Mouse (Mus musculus): ENCODE measurements around the gene Fto. TPM values are rescaled to one million over a fixed set of nuclear protein-coding genes. Genes with fewer than 3 reads are reported as not detected.

Fto gene
- polyA plus RNA-seq, 1 experiment = 39.7 TPM

DNA sequence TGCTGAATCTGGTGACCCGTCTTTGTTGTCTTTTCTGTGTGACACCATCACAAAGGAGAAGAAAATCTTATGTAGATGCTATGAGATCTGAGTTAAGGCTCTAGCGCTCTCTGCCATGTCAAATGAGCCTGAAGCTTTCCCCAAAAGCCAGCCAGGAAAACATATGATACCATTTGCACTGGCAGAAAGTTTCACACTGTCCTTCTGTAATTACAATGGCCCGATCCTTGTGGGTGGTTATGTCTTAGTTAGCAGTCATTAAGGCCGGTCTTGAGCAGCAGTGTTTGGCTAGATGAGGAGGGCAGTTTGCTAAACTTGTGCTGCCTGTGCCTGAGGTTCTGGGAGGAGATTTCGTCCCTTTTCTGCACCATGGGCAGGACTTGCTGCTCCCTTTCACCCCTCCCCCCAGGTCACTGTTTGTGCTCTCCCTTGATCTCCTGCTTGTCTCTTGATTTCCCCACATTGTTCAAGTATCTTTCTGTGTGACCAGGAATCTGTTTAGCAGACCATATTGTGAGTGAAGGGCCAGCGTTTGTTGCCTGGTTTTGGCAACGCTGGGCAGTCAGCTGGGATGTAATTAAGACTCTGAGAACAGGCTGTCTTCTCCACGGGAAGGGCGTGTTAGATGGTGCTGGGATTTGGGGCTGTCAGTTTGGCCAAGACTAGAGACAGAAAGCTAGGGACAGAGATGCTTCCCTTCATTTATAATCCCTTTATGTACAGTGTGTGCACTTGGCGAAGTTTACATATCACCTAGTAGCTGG, 238.6 kb downstream of the Fto start:
- Histone ChIP-seq H3K4me1 (ENCODE audit: control insufficient read depth, insufficient read depth, low read length) (peaks cover 4% of the 10 kb centered on the region; the same call in 1 of the 2 replicates), H3K4me3 (replicated peaks; ENCODE audit: extremely low read depth, low read depth, low read length) (no peak overlapping the region)
- TF ChIP-seq POLR2A (IDR thresholded peaks at IDR 0.05; ENCODE audit: borderline replicate concordance, extremely low read depth, low read depth, low read length) = no peak
- TF ChIP-seq CTCF (IDR thresholded peaks at IDR 0.05; ENCODE audit: insufficient read depth, low read length) = no peak
- 61% methylated on average over 10 of the region's 10 CpGs for WGBS
- no peak for DNase-seq

DNA sequence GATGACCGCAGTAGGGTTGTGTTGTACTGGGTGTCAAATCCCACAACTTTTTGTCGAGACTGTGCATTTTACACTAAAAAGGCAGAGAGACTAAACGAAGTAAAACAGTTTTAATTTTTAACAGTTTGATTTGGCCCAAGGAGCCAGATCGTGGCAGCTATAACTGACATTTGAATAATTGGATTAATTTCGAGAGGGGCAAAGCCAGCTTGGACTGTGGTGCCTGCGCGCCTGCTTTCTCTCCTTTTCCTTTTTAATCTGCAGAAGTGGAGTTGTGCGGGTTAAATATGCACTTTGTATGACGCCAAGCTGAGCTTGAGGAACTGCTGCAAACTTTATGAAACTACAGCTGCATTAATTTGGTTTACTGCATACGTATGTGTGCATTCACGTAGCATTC, 239.3 kb downstream of the Fto start:
- TF ChIP-seq CTCF (IDR thresholded peaks at IDR 0.05; ENCODE audit: insufficient read depth, low read length) = no peak
- TF ChIP-seq POLR2A (IDR thresholded peaks at IDR 0.05; ENCODE audit: borderline replicate concordance, extremely low read depth, low read depth, low read length) = no peak
- WGBS = 96% methylated on average over 11 of the region's 11 CpGs
- no peak for DNase-seq
- Histone ChIP-seq H3K4me1 (ENCODE audit: control insufficient read depth, insufficient read depth, low read length) (peaks cover 4% of the 10 kb centered on the region; the same call in 1 of the 2 replicates), H3K4me3 (replicated peaks; ENCODE audit: extremely low read depth, low read depth, low read length) (no peak overlapping the region)

GRCm38 (mm10) chr8:91553387-91553786, 240.1 kb downstream of the Fto start:
- DNase-seq = no peak
- Histone ChIP-seq H3K4me1 (ENCODE audit: control insufficient read depth, insufficient read depth, low read length) (peaks cover 4% of the 10 kb centered on the region; the same call in 1 of the 2 replicates), H3K4me3 (replicated peaks; ENCODE audit: extremely low read depth, low read depth, low read length) (no peak overlapping the region)
- WGBS = 71% methylated on average over 5 of the region's 5 CpGs
- TF ChIP-seq POLR2A (IDR thresholded peaks at IDR 0.05; ENCODE audit: borderline replicate concordance, extremely low read depth, low read depth, low read length) (no peak), CTCF (IDR thresholded peaks at IDR 0.05; ENCODE audit: insufficient read depth, low read length) (no peak)

GRCm38 (mm10) chr8:91557041-91557587, 243.8 kb downstream of the Fto start:
- no peak for TF ChIP-seq CTCF (IDR thresholded peaks at IDR 0.05; ENCODE audit: insufficient read depth, low read length)
- WGBS = 94% methylated on average over 5 of the region's 5 CpGs
- no peak overlapping the region for H3K4me3 ChIP-seq (replicated peaks; ENCODE audit: extremely low read depth, low read depth, low read length)
- no peak for DNase-seq
- no peaks in the 10 kb centered on the region for H3K4me1 ChIP-seq (ENCODE audit: control insufficient read depth, insufficient read depth, low read length)

- WGBS = 78% methylated on average over 6 of the region's 6 CpGs
- no peak for DNase-seq
- H3K4me3 ChIP-seq (replicated peaks; ENCODE audit: extremely low read depth, low read depth, low read length) = no peak overlapping the region
- TF ChIP-seq POLR2A (IDR thresholded peaks at IDR 0.05; ENCODE audit: borderline replicate concordance, extremely low read depth, low read depth, low read length) (no peak), CTCF (IDR thresholded peaks at IDR 0.05; ENCODE audit: insufficient read depth, low read length) (no peak)
- H3K4me1 ChIP-seq (ENCODE audit: control insufficient read depth, insufficient read depth, low read length) = no peaks in the 10 kb centered on the region
Measured at GRCm38 (mm10) chr8:91558408-91558807, 245.1 kb downstream of the Fto start.

GRCm38 (mm10) chr8:91560017-91560591, 246.8 kb downstream of the Fto start:
- 82% methylated on average over 6 of the region's 6 CpGs for WGBS
- no peak for DNase-seq
- Histone ChIP-seq H3K4me3 (replicated peaks; ENCODE audit: extremely low read depth, low read depth, low read length) (no peak overlapping the region), H3K4me1 (ENCODE audit: control insufficient read depth, insufficient read depth, low read length) (no peaks in the 10 kb centered on the region)
- TF ChIP-seq CTCF (IDR thresholded peaks at IDR 0.05; ENCODE audit: insufficient read depth, low read length) (no peak), POLR2A (IDR thresholded peaks at IDR 0.05; ENCODE audit: borderline replicate concordance, extremely low read depth, low read depth, low read length) (no peak)

DNA sequence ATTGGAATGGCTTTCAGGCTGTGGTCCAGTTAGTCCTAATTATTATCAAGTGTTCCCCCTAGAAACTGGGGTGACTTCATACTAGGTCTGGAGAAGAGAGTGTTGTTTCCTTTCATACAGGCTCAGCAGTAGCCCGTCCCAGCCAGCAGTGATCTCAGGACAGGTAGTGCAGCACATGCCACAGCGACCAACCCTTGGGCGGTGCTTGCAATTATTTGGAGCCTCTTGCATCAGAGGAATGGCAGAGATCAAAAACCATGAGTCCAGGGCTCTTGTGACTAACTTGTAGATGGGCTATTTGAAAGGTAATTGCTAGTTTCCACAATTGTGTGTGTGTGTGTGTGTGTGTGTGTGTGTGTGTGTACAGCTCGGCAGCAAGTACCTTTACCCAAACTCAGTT, 247.9 kb downstream of the Fto start:
- TF ChIP-seq CTCF (IDR thresholded peaks at IDR 0.05; ENCODE audit: insufficient read depth, low read length) (no peak), POLR2A (IDR thresholded peaks at IDR 0.05; ENCODE audit: borderline replicate concordance, extremely low read depth, low read depth, low read length) (no peak)
- Histone ChIP-seq H3K4me3 (replicated peaks; ENCODE audit: extremely low read depth, low read depth, low read length) (no peak overlapping the region), H3K4me1 (ENCODE audit: control insufficient read depth, insufficient read depth, low read length) (no peaks in the 10 kb centered on the region)
- no peak for DNase-seq
- WGBS = 74% methylated on average over 4 of the region's 4 CpGs

- WGBS = 64% methylated on average over 7 of the region's 7 CpGs
- no peak for TF ChIP-seq CTCF (IDR thresholded peaks at IDR 0.05; ENCODE audit: insufficient read depth, low read length)
- no peak for TF ChIP-seq POLR2A (IDR thresholded peaks at IDR 0.05; ENCODE audit: borderline replicate concordance, extremely low read depth, low read depth, low read length)
- no peak for DNase-seq
- no peaks in the 10 kb centered on the region for H3K4me1 ChIP-seq (ENCODE audit: control insufficient read depth, insufficient read depth, low read length)
- no peak overlapping the region for H3K4me3 ChIP-seq (replicated peaks; ENCODE audit: extremely low read depth, low read depth, low read length)
Measured at GRCm38 (mm10) chr8:91562600-91562999, 249.3 kb downstream of the Fto start.

DNA sequence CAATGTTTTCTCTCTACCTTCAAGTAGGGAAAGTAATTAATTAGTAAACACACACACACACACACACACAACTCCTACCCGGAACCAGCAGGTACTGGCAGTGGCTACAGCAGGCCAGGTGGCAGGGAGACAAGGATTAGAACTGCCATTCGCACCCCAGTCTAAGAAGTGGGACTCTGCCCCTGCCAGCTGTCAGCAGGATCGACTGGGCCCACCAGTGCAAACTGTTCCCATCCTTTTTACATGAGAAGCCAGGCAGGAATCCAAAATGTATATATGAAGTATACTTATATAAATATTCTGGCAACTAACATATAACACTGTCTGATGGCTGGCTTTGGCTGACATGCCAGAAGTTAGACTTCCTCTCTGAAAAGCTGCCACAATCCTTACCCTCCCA, 250.0 kb downstream of the Fto start:
- TF ChIP-seq POLR2A (IDR thresholded peaks at IDR 0.05; ENCODE audit: borderline replicate concordance, extremely low read depth, low read depth, low read length) (no peak), CTCF (IDR thresholded peaks at IDR 0.05; ENCODE audit: insufficient read depth, low read length) (no peak)
- H3K4me1 ChIP-seq (ENCODE audit: control insufficient read depth, insufficient read depth, low read length) = no peaks in the 10 kb centered on the region
- H3K4me3 ChIP-seq (replicated peaks; ENCODE audit: extremely low read depth, low read depth, low read length) = no peak overlapping the region
- no peak for DNase-seq
- whole genome bisulfite sequencing = 71% methylated on average over 3 of the region's 3 CpGs

All from lung, adult 2 months (tissue).